Mouse (Mus musculus) heart, adult 2 months (tissue): Measurements from ENCODE around the gene Gm20388. TPM values are rescaled to one million over a fixed set of nuclear protein-coding genes. Genes with fewer than 3 reads are reported as not detected.

Experiments used
- DNase-seq, 2 experiments: peaks; one replicate each; pipeline ENCODE4 v3.0.0; 2021
- H3K27ac ChIP-seq: fragments of 200-600 bp; 2 replicates; pipeline ENCODE4 v1.8.1; 2022
- H3K27me3 ChIP-seq: fragments of 200-500 bp; 2 replicates; pipeline ENCODE4 v1.6.1; 2012; ENCODE audit warnings: mild to moderate bottlenecking, low read length, inconsistent platforms, mixed read lengths; ENCODE audit not compliant: control insufficient read depth, insufficient read depth
- H3K36me3 ChIP-seq: fragments of 200-500 bp; 2 replicates; pipeline ENCODE4 v1.6.1; 2012; ENCODE audit warnings: low read length, inconsistent platforms; ENCODE audit not compliant: control insufficient read depth, insufficient read depth
- H3K4me1 ChIP-seq: fragments of 200-500 bp; 2 replicates; pipeline ENCODE4 v1.6.1; 2011; ENCODE audit warnings: low read length; ENCODE audit not compliant: control insufficient read depth, insufficient read depth
- H3K4me3 ChIP-seq: fragments of 200-600 bp; 2 replicates; pipeline ENCODE4 v1.8.1; 2022
- H3K79me2 ChIP-seq: fragments of 200-500 bp; replicated peaks from 2 replicates; pipeline ENCODE4 v1.6.1; 2012; ENCODE audit warnings: mild to moderate bottlenecking, inconsistent platforms, low read length, moderate library complexity, mixed read lengths; ENCODE audit not compliant: control insufficient read depth, insufficient read depth
- H3K9ac ChIP-seq: fragments of 200-500 bp; 2 replicates; pipeline ENCODE4 v1.6.1; 2012; ENCODE audit warnings: low read depth, mild to moderate bottlenecking, control low read depth, inconsistent platforms, low read length, mixed read lengths
- CTCF ChIP-seq: fragments of 200-600 bp; IDR thresholded peaks from 2 replicates; pipeline ENCODE4 v1.8.1; 2022; ENCODE audit warnings: antibody characterized with exemption, mild to moderate bottlenecking, moderate library complexity
- EP300 ChIP-seq: fragments of 200-500 bp; IDR thresholded peaks from 2 replicates; pipeline ENCODE4 v1.6.1; 2011; ENCODE audit warnings: low read depth, low read length, control low read depth; ENCODE audit not compliant: insufficient read depth
- POLR2A ChIP-seq: fragments of 200-500 bp; IDR thresholded peaks from 2 replicates; pipeline ENCODE4 v1.6.1; 2011; ENCODE audit warnings: mild to moderate bottlenecking, low read depth, low read length, control low read depth; ENCODE audit not compliant: insufficient read depth
- WGBS: fragments of 180-500 bp; shearing (Covaris S2); methylation state at CpG from one replicate; pipeline ENCODE4 v1.1.7; 2018; 5-methylcytosine and 5-hydroxymethylcytosine counted together
- intact Hi-C: fragments of 180-260 bp; cut with DNase I; formaldehyde crosslinking; loops from one replicate; pipeline ENCODE4 v1.15.1; 2025
- polyA plus RNA-seq: library from polyadenylated mRNA; depleted of rRNA; stranded (reverse); fragments of >200 nt; gene quantifications from 2 replicates; pipeline ENCODE4 v1.2.3, GENCODE M21; 2012
- total RNA-seq, 2 experiments: library from RNA; stranded (reverse); gene quantifications; 2 replicates each; pipeline ENCODE4 v1.2.3; 2021

Gm20388 gene
- total and polyA plus RNA-seq, 3 experiments = 1.8 to 32.3 TPM; not detected in 1

GRCm38 (mm10) chr8:122678896-122679210 is 2768.2 kb downstream of the Gm20388 start:
- Histone ChIP-seq H3K4me3 (peak overlapping the region; percentile 96), H3K27me3 (no peaks in the 10 kb centered on the region), H3K9ac (peak overlapping the region; percentile 97), H3K36me3 (no peaks in the 10 kb centered on the region), H3K27ac (peak overlapping the region; percentile 95), H3K4me1 (peaks cover 15% of the 10 kb centered on the region), H3K79me2 (0 out of 2 replicates have a peak, but pooled peaks cover 1% of the 10 kb centered on the region)
- TF ChIP-seq POLR2A (no peak), EP300 (no peak), CTCF (no peak)
- intact Hi-C loops = loop anchor here (1.0 to 5.0 kb wide), 7 partner anchors 18 to 151 kb away; partner anchors contain the start of genes Cdt1, Galns and Trappc2l
- 4% methylated on average over 14 of the region's 14 CpGs for WGBS
- no peak for DNase-seq

GRCm38 (mm10) chr8:122679325-122679920 is 2768.8 kb downstream of the Gm20388 start:
- 60% methylated on average over 11 of the region's 11 CpGs for WGBS
- Histone ChIP-seq H3K79me2 (0 out of 2 replicates have a peak, but pooled peaks cover 1% of the 10 kb centered on the region), H3K27ac (peak overlapping the region; percentile 95), H3K27me3 (no peaks in the 10 kb centered on the region), H3K9ac (no peak overlapping the region), H3K4me1 (peaks cover 14% of the 10 kb centered on the region), H3K4me3 (no peak overlapping the region), H3K36me3 (no peaks in the 10 kb centered on the region)
- no peak for DNase-seq
- intact Hi-C loops = loop anchor here (2.0 to 5.0 kb wide), 4 partner anchors 17 to 133 kb away; partner anchors contain the start of gene Cdt1
- TF ChIP-seq POLR2A = no peak
- no peak for TF ChIP-seq CTCF
- TF ChIP-seq EP300 = no peak

GRCm38 (mm10) chr8:122680171-122680570 is 2769.5 kb downstream of the Gm20388 start:
- H3K9ac ChIP-seq = no peak overlapping the region
- TF ChIP-seq CTCF (no peak), EP300 (no peak), POLR2A (no peak)
- H3K27me3 ChIP-seq = no peaks in the 10 kb centered on the region
- 58% methylated on average over 7 of the region's 7 CpGs for WGBS
- no peak overlapping the region for H3K27ac ChIP-seq
- H3K4me3 ChIP-seq = no peak overlapping the region
- H3K79me2 ChIP-seq = 0 out of 2 replicates have a peak, but pooled peaks cover 1% of the 10 kb centered on the region
- H3K36me3 ChIP-seq = no peaks in the 10 kb centered on the region
- intact Hi-C loops = loop anchor here (10.0 kb wide), 1 partner anchor 95 kb away; the partner anchor contains the start of gene Acsf3
- peaks cover 8% of the 10 kb centered on the region for H3K4me1 ChIP-seq
- no peak for DNase-seq

GRCm38 (mm10) chr8:122682820-122683219 is 2772.2 kb downstream of the Gm20388 start:
- Histone ChIP-seq H3K4me1 (peaks cover 1% of the 10 kb centered on the region; the same call in 1 of the 2 replicates), H3K36me3 (no peaks in the 10 kb centered on the region), H3K27ac (no peak overlapping the region), H3K4me3 (no peak overlapping the region), H3K9ac (no peak overlapping the region), H3K79me2 (no peaks in the 10 kb centered on the region), H3K27me3 (no peaks in the 10 kb centered on the region)
- intact Hi-C loops = loop anchor here (10.0 kb wide), 1 partner anchor 92 kb away; the partner anchor contains the start of gene Acsf3
- DNase-seq = no peak
- WGBS = 75% methylated on average over 11 of the region's 11 CpGs
- no peak for TF ChIP-seq EP300
- TF ChIP-seq POLR2A = no peak
- TF ChIP-seq CTCF = no peak

- no peak overlapping the region for H3K4me3 ChIP-seq
- no peaks in the 10 kb centered on the region for H3K27me3 ChIP-seq
- no peak overlapping the region for H3K27ac ChIP-seq
- H3K9ac ChIP-seq = no peak overlapping the region
- DNase-seq = no peak
- no peak for TF ChIP-seq CTCF
- no peak for TF ChIP-seq EP300
- no peak for TF ChIP-seq POLR2A
- no peaks in the 10 kb centered on the region for H3K79me2 ChIP-seq
- H3K4me1 ChIP-seq = no peaks in the 10 kb centered on the region
- intact Hi-C loops = loop anchor here (10.0 kb wide), 1 partner anchor 90 kb away; the partner anchor contains the start of gene Acsf3
- WGBS = 70% methylated on average over 19 of the region's 19 CpGs
- H3K36me3 ChIP-seq = no peaks in the 10 kb centered on the region
Observed at GRCm38 (mm10) chr8:122685097-122685861, 2774.6 kb downstream of the Gm20388 start.
